Comparison of ENCODE assay signal across 18 mouse cellular contexts in genomic region chr1:120443228-120443639, GRCm38 (mm10).
"Had no signal": no experiment of that assay in that cellular context is flagged by ENCODE, and none has a peak within 500 bp of the region (broad histone marks: within the 10 kb centered on the region; RNA-seq: fewer than 3 reads in every experiment).

No protein-coding gene starts in this region.

- DNase-seq: kidney, adult 8-10 months; kidney, postnatal 10 days; kidney, postnatal 36 days; layer of hippocampus, postnatal 36 days; left cerebral cortex, postnatal 4 days; liver, postnatal 0 days; lung, embryonic 14.5 days; lung, postnatal 36 days; thymus, adult 18-20 months; thymus, postnatal 4 days had no signal

- ATAC-seq: liver, postnatal 0 days; lung, postnatal 0 days had no signal

- H3K9me3 ChIP-seq: kidney, embryonic 15.5 days; limb, embryonic 12.5 days; limb, embryonic 15.5 days; midbrain, embryonic 12.5 days had no signal

- H3K36me3 ChIP-seq: kidney, embryonic 15.5 days; limb, embryonic 12.5 days; limb, embryonic 15.5 days; midbrain, embryonic 12.5 days had no signal

- H3K27ac ChIP-seq: kidney, embryonic 15.5 days; left cerebral cortex, adult 2 months; limb, embryonic 12.5 days; limb, embryonic 15.5 days; liver, embryonic 14.5 days; midbrain, embryonic 12.5 days had no signal

- H3K4me1 ChIP-seq: kidney, embryonic 15.5 days; limb, embryonic 12.5 days; limb, embryonic 15.5 days; midbrain, embryonic 12.5 days had no signal

- H3K4me2 ChIP-seq: kidney, embryonic 15.5 days; limb, embryonic 12.5 days; limb, embryonic 15.5 days; liver, embryonic 11.5 days; lung, embryonic 14.5 days; midbrain, embryonic 12.5 days had no signal

- H3K27me3 ChIP-seq: kidney, embryonic 15.5 days; limb, embryonic 12.5 days; limb, embryonic 15.5 days; midbrain, embryonic 12.5 days had no signal

- H3K9ac ChIP-seq: kidney, embryonic 15.5 days; limb, embryonic 12.5 days; limb, embryonic 15.5 days; liver, embryonic 14.5 days; liver, postnatal 0 days; lung, embryonic 14.5 days; midbrain, embryonic 12.5 days had no signal

- H3K4me3 ChIP-seq: kidney, embryonic 15.5 days; left cerebral cortex, adult 2 months; limb, embryonic 12.5 days; limb, embryonic 15.5 days; midbrain, embryonic 12.5 days had no signal
